Mouse (Mus musculus): ENCODE results near the gene Rbck1.
"Not testable (repeated sequence)": the region's sequence is repeated elsewhere in the genome, so short reads cannot be mapped to it uniquely, and the experiment has no call there.

The Rbck1 gene

DNA sequence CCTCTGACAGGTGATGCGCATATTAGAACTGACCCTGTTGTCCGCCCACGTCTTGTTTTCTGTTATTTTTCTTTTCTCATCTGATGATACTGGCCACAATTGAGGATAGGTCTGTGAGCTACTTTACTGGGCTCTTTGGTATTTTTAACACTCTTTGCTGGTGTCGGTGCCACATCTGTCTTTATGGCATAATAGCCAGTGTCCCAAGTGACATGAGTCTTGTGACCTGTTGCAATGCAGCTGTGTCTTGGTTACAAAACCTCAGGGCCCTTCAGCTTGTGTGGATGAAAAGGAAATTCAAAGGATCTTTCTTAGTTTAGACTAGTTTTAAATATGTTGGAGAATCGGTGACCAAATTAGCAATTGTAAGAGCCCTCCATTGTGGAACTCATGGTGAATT is 37.9 kb downstream of the Rbck1 start:
- peak; percentile 78 for DNase-seq (ENCODE audit: low spot score)

DNA sequence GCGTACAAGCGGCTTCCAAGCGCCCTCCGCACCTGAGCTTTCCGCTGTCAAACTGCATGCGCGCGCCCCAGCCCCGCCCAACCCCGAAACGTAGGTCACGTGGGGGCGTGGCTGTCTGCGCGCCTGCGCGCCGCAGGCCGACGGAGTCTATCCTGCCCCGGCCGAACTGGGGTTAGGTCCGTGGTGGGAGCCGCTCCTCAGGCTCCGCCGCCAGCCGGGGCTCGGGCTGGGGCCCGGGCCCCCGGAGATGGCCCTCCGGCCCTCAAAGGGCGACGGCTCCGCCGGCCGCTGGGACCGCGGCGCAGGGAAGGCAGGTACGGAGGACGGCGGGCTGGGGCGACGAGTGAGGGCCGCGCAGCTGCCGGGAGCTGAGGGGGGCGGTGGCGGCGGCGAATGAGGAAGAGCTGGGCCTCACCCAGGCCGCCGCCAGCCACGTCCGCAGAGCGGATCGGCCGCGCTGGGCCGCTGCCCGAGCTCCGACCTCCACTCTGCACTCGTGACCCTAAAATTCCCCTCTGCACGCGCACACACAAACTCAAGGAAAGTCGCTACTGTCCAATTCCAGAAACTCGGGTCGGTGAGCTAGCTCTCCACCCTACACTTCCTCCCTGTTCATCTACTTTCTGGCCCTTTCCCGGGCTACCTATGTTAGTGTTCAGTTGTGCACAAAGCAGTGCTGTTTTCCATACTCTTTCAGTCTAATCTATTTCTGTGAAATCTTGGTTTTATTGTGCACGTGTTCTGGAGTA is 38.6 kb downstream of the Rbck1 start, which contains the start of gene Tbc1d20:
Tbc1d20 (plus strand) TSS at position 102 of the 749 bp plus-strand sequence.
- peak; percentile 89 for DNase-seq (ENCODE audit: low spot score)

DNA sequence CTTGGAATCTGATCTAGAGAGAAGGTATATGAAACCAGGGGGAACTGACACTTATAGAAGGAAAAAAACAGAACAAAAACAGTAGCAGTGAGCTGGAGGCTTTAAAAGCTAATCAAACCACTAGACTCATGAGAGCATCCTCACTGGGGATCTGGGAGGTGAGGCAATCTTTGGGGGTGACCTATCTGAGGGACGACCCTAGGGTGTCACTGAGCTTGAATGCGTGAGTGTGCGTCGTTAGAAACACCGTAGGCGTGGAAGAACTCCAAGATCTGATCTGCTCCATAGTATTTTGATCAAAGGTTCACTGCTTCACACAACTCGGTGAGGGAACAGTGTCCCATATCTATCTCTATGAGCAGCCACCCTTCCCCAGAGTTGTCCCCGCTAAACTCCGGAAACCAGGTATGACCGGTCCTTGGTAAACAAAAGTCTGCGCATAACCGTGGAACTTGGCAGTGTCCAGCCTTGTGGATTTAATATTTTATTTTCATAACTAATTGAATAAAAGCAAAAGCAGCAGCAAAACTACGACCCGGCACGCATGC is 39.2 kb downstream of the Rbck1 start:
- no peak for DNase-seq (ENCODE audit: low spot score)

DNA sequence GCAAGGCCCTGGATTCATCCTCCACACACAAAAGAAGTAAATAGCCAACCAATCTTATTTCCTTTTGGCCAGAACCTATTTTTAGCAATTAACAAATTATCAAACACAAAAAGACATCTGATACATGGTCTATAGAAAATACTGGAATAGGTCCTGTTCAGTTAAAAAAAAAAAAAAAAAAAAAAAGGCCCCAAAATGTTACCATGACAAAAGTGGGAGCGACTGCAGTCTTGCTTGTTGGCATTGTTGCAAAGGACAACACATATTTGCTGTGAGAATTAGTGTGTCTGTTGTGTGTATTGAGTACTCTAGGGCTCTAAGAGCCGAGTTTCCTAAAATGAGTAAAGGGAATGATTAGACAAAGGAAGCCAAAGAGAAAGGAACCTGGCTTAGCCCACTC is 40.0 kb downstream of the Rbck1 start:
- no peak for DNase-seq (ENCODE audit: low spot score)

DNA sequence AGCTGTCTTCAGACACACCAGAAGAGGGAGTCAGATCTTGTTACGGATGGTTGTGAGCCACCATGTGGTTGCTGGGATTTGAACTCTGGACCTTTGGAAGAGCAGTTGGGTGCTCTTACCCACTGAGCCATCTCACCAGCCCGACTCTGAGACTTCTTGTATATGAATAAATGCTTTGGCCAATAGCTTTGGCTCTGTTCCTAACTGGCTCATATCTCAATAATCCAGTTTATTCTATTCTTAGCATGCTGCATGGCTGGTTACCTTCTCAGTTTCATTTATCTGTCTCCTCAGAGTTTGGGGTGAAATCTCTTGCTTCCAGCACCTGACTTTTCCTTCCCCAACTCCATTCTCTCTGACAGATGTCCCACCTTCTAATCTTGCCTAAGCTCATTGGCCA is 42.8 kb downstream of the Rbck1 start:
- DNase-seq (ENCODE audit: low spot score): not testable (repeated sequence)

DNA sequence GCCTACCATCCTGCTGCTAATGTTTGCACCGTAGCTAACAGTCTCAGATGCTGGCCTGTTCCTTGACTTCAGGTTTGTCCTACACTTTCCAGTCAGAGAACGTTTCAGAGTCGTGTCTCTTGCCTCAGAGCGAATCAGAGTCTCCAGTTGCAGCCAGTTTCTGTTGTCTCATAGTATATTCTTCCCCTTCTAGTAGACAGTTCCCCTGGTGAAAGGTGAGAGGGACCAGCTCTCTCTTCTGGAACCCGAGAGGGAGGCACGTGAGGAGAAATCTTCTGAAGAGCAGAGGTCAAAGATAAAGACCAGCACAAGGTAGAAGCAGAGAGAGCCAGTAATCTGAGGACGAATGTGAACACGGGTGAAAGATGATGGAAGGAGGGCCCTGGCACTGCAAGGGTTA is 44.4 kb downstream of the Rbck1 start:
- DNase-seq (ENCODE audit: low spot score): no peak

DNA sequence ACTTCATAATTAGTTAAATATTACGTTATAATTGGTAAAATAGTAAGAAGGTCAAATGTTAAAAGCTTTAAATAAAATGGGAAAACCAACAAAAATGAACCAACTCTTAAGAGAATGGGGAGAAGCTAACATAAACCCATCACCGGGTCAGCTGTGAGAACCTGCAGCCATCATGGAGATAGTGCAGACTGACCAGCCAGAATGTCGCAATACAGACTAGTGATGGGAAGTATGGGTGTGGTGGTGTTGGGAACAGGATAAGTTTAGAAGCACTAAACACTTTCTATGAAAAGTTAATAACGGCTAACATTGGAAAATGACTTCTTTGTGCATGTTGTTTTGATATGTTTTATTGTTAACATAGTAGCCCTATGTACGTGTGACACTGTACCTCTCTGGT is 44.9 kb downstream of the Rbck1 start:
- DNase-seq (ENCODE audit: low spot score): no peak

DNA sequence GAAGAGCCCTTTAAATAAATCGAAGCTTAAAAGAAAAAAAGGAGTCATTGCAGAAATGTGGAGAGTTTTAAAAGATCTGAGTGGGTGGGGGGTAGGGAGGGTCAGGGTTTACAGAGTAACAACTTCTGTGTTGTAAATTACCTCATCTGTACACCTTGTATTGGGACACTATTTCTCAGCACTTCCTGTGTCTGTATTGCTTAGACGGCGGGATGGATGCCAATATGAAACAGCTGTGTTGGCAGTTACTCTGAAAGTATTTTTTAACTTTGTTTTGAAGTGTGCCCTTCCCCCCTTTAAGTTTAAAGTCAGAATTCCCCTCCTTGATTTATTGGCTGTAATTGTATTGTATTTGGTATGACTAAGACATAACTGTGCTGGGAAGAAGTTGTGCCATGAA is 51.0 kb downstream of the Rbck1 start:
- DNase-seq (ENCODE audit: low spot score): peak; percentile 56

DNA sequence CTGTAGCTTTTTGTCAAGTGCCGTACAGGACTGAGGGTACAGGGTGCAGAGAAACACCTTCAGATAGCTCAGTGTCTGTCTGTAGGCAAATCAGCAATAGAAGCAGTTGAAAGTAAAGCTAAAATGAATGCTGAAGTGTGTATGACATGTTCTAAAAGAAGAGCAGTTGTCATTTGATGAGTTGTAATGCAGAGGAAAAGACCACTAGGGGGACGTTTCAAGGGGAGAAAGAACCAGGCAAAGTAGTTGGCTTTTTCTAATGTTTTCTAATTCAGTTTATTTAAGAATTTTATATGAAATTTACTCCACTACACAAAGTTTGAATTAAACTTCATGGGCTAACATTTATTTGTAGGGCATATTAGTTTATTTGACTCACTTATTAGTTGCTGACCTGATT is 58.8 kb downstream of the Rbck1 start:
- no peak for DNase-seq (ENCODE audit: low spot score)

Data from adipocyte (in vitro differentiated cells).